In genomic region chr3:121953049-121953432, GRCm38 (mm10) we compare ENCODE assay signal across 9 mouse cellular contexts. TPM values are rescaled to one million over a fixed set of nuclear protein-coding genes. Genes with fewer than 3 reads are reported as not detected.
DNase-seq lines count a peak whose midpoint lies in the region; ATAC-seq lines count a peak whose summit lies in the region.
"Had no signal": no experiment of that assay in that cellular context is flagged by ENCODE, and none has a peak within 500 bp of the region (broad histone marks: within the 10 kb centered on the region; RNA-seq: fewer than 3 reads in every experiment).

No protein-coding gene starts in this region.

- peak overlapping the region; percentile 67 for H3K9ac ChIP-seq in embryonic facial prominence, embryonic 11.5 days (replicated peaks; ENCODE audit: low read length)
- H3K9ac ChIP-seq in midbrain, embryonic 11.5 days (ENCODE audit: low read length) = peak overlapping the region; percentile 58

- DNase-seq in adrenal gland, postnatal 4 days (ENCODE audit: low spot score in 2 of 2) = peak; percentile 77 to 79
- peak; percentile 83 for DNase-seq in embryonic facial prominence, embryonic 11.5 days (ENCODE audit: low spot score)
- peak; percentile 93 to 94 for DNase-seq in heart, adult 18-20 months
- peak; percentile 97 for DNase-seq in kidney, adult 18-20 months
- peak; percentile 87 for DNase-seq in limb, embryonic 10.5 days (ENCODE audit: low spot score)
- DNase-seq in midbrain, embryonic 11.5 days (ENCODE audit: low spot score, missing footprints) = peak; percentile 95
- DNase-seq in skeletal muscle tissue, adult 2 months (ENCODE audit: low read depth, low spot score) = peak; percentile 47
- peak; percentile 89 for DNase-seq in yolk sac, embryonic 10.5 days (ENCODE audit: low spot score)

- H3K4me3 ChIP-seq in embryonic facial prominence, embryonic 11.5 days (ENCODE audit: low read depth, low read length) = peak overlapping the region; percentile 63
- H3K4me3 ChIP-seq in limb, embryonic 10.5 days = peak overlapping the region; percentile 74
- H3K4me3 ChIP-seq in midbrain, embryonic 11.5 days (ENCODE audit: low read depth, low read length) = peak overlapping the region; percentile 57
- H3K4me3 ChIP-seq: myocyte had no signal

- no peaks in the 10 kb centered on the region for H3K27me3 ChIP-seq in embryonic facial prominence, embryonic 11.5 days (ENCODE audit: control insufficient read depth, insufficient read depth, low read length)
- peaks cover 24% of the 10 kb centered on the region for H3K27me3 ChIP-seq in limb, embryonic 10.5 days (ENCODE audit: low read depth, poor library complexity, severe bottlenecking)
- H3K27me3 ChIP-seq in midbrain, embryonic 11.5 days (ENCODE audit: control insufficient read depth, insufficient read depth, low read length) = peaks cover 24% of the 10 kb centered on the region

- no peak overlapping the region for H3K27ac ChIP-seq in embryonic facial prominence, embryonic 11.5 days (replicated peaks; ENCODE audit: low read depth, low read length)
- peak overlapping the region; percentile 83 for H3K27ac ChIP-seq in limb, embryonic 10.5 days
- H3K27ac ChIP-seq in midbrain, embryonic 11.5 days (ENCODE audit: low read depth, low read length) = no peak overlapping the region

- H3K9me3 ChIP-seq in embryonic facial prominence, embryonic 11.5 days (replicated peaks; ENCODE audit: control insufficient read depth, low read length) = no peaks in the 10 kb centered on the region
- H3K9me3 ChIP-seq in limb, embryonic 10.5 days (replicated peaks) = no peaks in the 10 kb centered on the region
- H3K9me3 ChIP-seq in midbrain, embryonic 11.5 days (ENCODE audit: control insufficient read depth, low read length) = no peaks in the 10 kb centered on the region

- 2% methylated on average over 28 of the region's 44 CpGs for WGBS in embryonic facial prominence, embryonic 11.5 days
- 1% methylated on average over 44 of the region's 44 CpGs for WGBS in limb, embryonic 10.5 days
- under 1% methylated on average over 42 of the region's 44 CpGs for WGBS in midbrain, embryonic 11.5 days

- ATAC-seq in embryonic facial prominence, embryonic 11.5 days (replicated peaks; ENCODE audit: insufficient number of reproducible peaks, low FRiP score, low TSS enrichment, low read depth) = peak; percentile 88
- ATAC-seq in midbrain, embryonic 11.5 days (ENCODE audit: low FRiP score) = peak; percentile 95

- H3K36me3 ChIP-seq in embryonic facial prominence, embryonic 11.5 days (replicated peaks; ENCODE audit: control insufficient read depth, insufficient read depth, low read depth, low read length) = no peaks in the 10 kb centered on the region
- H3K36me3 ChIP-seq in limb, embryonic 10.5 days = no peaks in the 10 kb centered on the region
- no peaks in the 10 kb centered on the region for H3K36me3 ChIP-seq in midbrain, embryonic 11.5 days (ENCODE audit: control insufficient read depth, insufficient read depth, low read length)

- no peaks in the 10 kb centered on the region for H3K4me1 ChIP-seq in embryonic facial prominence, embryonic 11.5 days (ENCODE audit: control insufficient read depth, insufficient read depth, low read length)
- H3K4me1 ChIP-seq in limb, embryonic 10.5 days = peaks cover 16% of the 10 kb centered on the region
- 0 out of 2 replicates have a peak, but pooled peaks cover 3% of the 10 kb centered on the region for H3K4me1 ChIP-seq in midbrain, embryonic 11.5 days (ENCODE audit: control insufficient read depth, insufficient read depth, low read length)

- H3K4me2 ChIP-seq in embryonic facial prominence, embryonic 11.5 days (ENCODE audit: low read depth, low read length) = peak overlapping the region; percentile 91
- H3K4me2 ChIP-seq in midbrain, embryonic 11.5 days = peak overlapping the region; percentile 79

RNA-seq across cellular contexts. Expression of gene Arhgap29, which starts 0.7 kb away (rescaled TPM):
- 10 to 100 TPM; 82.8 to 88.0 TPM for total RNA-seq in adrenal gland, postnatal 4 days (2021)
- polyA plus RNA-seq in embryonic facial prominence, embryonic 11.5 days (2014; fragmentation: Nextera tagmentation; extraction: Ambion mirVana) = 54.5 and 62.1 TPM in 2 replicates
- total RNA-seq in heart, adult 18-20 months (2021) = 10 to 100 TPM; 34.8 to 41.2 TPM
- 32.0 and 39.7 TPM in 2 replicates for polyA plus RNA-seq in limb, embryonic 10.5 days (2016; fragmentation: Nextera tagmentation; extraction: Ambion mirVana)
- polyA plus RNA-seq in midbrain, embryonic 11.5 days (2014; fragmentation: Nextera tagmentation; extraction: Ambion mirVana) = 36.7 and 40.6 TPM in 2 replicates

Comparison
In these comparisons a context has a peak if more than half of its experiments do, and no peak if none do; other contexts are left out.
1. DNase-seq: peak in every context shown above with its lines; median percentile 97 in kidney, adult 18-20 months; 95 in midbrain, embryonic 11.5 days; 94 in heart, adult 18-20 months; 89 in yolk sac, embryonic 10.5 days; 87 in limb, embryonic 10.5 days; 83 in embryonic facial prominence, embryonic 11.5 days; 78 in adrenal gland, postnatal 4 days; 47 in skeletal muscle tissue, adult 2 months.